Comparison of ENCODE assay signal across 10 mouse cellular contexts in genomic region chr3:84219166-84219710, GRCm38 (mm10). TPM values are rescaled to one million over a fixed set of nuclear protein-coding genes. Genes with fewer than 3 reads are reported as not detected.
DNase-seq lines count a peak whose midpoint lies in the region; ATAC-seq lines count a peak whose summit lies in the region.
"Had no signal": no experiment of that assay in that cellular context is flagged by ENCODE, and none has a peak within 500 bp of the region (broad histone marks: within the 10 kb centered on the region; RNA-seq: fewer than 3 reads in every experiment).

No protein-coding gene starts in this region.

- peaks cover 26% of the 10 kb centered on the region for H3K4me1 ChIP-seq in kidney, embryonic 15.5 days
- H3K4me1 ChIP-seq in hindbrain, embryonic 12.5 days, result peaks cover 56% of the 10 kb centered on the region
- H3K4me1 ChIP-seq in neural tube, embryonic 15.5 days, result peaks cover 57% of the 10 kb centered on the region

- DNase-seq in kidney, adult 8-10 months, result no peak
- peak; percentile 37 for DNase-seq in embryo, embryonic 10.5 days (ENCODE audit: low spot score)
- no peak for DNase-seq in urinary bladder, postnatal 36 days (ENCODE audit: low spot score in 2 of 2)
- no peak for DNase-seq in right cerebral cortex, postnatal 36 days (ENCODE audit: low spot score in 2 of 2)
- no peak for DNase-seq in testis, postnatal 10 days (ENCODE audit: low spot score)

- peak overlapping the region; percentile 67; the same call in 1 of the 2 replicates for H3K4me2 ChIP-seq in kidney, embryonic 15.5 days
- H3K4me2 ChIP-seq in hindbrain, embryonic 12.5 days (replicated peaks), result peak overlapping the region; percentile 69
- peak overlapping the region; percentile 70 for H3K4me2 ChIP-seq in neural tube, embryonic 15.5 days

- H3K36me3 ChIP-seq in kidney, embryonic 15.5 days, result no peaks in the 10 kb centered on the region
- no peaks in the 10 kb centered on the region for H3K36me3 ChIP-seq in hindbrain, embryonic 12.5 days
- H3K36me3 ChIP-seq in neural tube, embryonic 15.5 days, result no peaks in the 10 kb centered on the region

- WGBS in kidney, embryonic 15.5 days, result 29% methylated on average over 2 of the region's 2 CpGs
- 16% methylated on average over 2 of the region's 2 CpGs for WGBS in hindbrain, embryonic 12.5 days
- WGBS in neural tube, embryonic 15.5 days, result 7% methylated on average over 2 of the region's 2 CpGs

- H3K9me3 ChIP-seq in kidney, embryonic 15.5 days (replicated peaks), result no peaks in the 10 kb centered on the region
- no peaks in the 10 kb centered on the region for H3K9me3 ChIP-seq in hindbrain, embryonic 12.5 days (replicated peaks)
- no peaks in the 10 kb centered on the region for H3K9me3 ChIP-seq in neural tube, embryonic 15.5 days (replicated peaks)

- H3K9ac ChIP-seq in kidney, embryonic 15.5 days, result no peak overlapping the region
- H3K9ac ChIP-seq in hindbrain, embryonic 12.5 days, result peak overlapping the region; percentile 75
- H3K9ac ChIP-seq in neural tube, embryonic 15.5 days (replicated peaks), result peak overlapping the region; percentile 78

- ATAC-seq in kidney, embryonic 15.5 days (replicated peaks; ENCODE audit: low FRiP score), result no peak
- no peak for ATAC-seq in hindbrain, embryonic 12.5 days (ENCODE audit: low FRiP score)
- no peak for ATAC-seq in neural tube, embryonic 15.5 days (ENCODE audit: low FRiP score)

- no peak overlapping the region for H3K27ac ChIP-seq in kidney, embryonic 15.5 days
- peak overlapping the region; percentile 94 for H3K27ac ChIP-seq in hindbrain, embryonic 12.5 days
- peak overlapping the region; percentile 95 for H3K27ac ChIP-seq in neural tube, embryonic 15.5 days (replicated peaks)

- H3K27me3 ChIP-seq in kidney, embryonic 15.5 days, result no peaks in the 10 kb centered on the region; the same call in 1 of the 2 replicates
- H3K27me3 ChIP-seq in hindbrain, embryonic 12.5 days, result no peaks in the 10 kb centered on the region
- no peaks in the 10 kb centered on the region for H3K27me3 ChIP-seq in neural tube, embryonic 15.5 days (replicated peaks)

- no peak overlapping the region; the same call in 1 of the 2 replicates for H3K4me3 ChIP-seq in kidney, embryonic 15.5 days (replicated peaks)
- H3K4me3 ChIP-seq in hindbrain, embryonic 12.5 days, result peak overlapping the region; percentile 55
- H3K4me3 ChIP-seq in neural tube, embryonic 15.5 days (replicated peaks), result peak overlapping the region; percentile 67

RNA-seq across cellular contexts. Expression of gene Gm6525, which starts 45.3 kb away (rescaled TPM):
- 0.51 and 1.1 TPM in 2 replicates for polyA plus RNA-seq in kidney, embryonic 15.5 days (2015; fragmentation: Nextera tagmentation; extraction: Ambion mirVana)
- polyA plus RNA-seq in hindbrain, embryonic 12.5 days (2016; fragmentation: Nextera tagmentation; extraction: Ambion mirVana), result 1.4 and 2.4 TPM in 2 replicates
- 1.9 and 2.4 TPM in 2 replicates for polyA plus RNA-seq in neural tube, embryonic 15.5 days (2015; fragmentation: Nextera tagmentation; extraction: Ambion mirVana)
- polyA plus RNA-seq: gonadal fat pad, adult 2 months; small intestine, adult 2 months had no signal
